Mouse (Mus musculus): ENCODE results near the gene Fam219a. TPM values are rescaled to one million over a fixed set of nuclear protein-coding genes. Genes with fewer than 3 reads are reported as not detected.
A peak's percentile ranks its signal among the peaks of the same experiment; 100 is the strongest.

Gene Fam219a
- polyA plus RNA-seq, 1 experiment from 2014 or later, result 2.0 TPM

DNA sequence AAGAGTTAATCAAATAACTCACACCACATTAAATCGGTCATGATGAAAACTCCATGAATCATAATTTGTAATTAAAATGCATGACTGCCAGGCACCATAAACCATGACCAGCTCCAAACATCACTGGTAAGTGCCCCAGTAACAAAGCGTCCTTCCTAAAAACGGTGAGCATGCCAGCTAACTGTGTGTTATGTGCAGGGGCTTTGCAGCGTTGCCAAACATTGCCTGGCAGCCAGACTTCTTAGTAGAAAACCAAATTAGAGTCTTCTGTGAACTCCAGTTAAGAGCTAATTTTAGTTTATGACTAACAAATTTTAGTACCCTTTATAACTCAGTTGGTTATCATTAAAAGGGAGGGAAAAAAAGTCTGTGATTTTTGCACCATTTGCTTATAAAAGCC is 4.2 kb upstream of the Fam219a start:
- Histone ChIP-seq H3K4me1 (peaks cover 25% of the 10 kb centered on the region), H3K36me3 (replicated peaks) (no peaks in the 10 kb centered on the region), H3K27me3 (replicated peaks; ENCODE audit: low read depth, poor library complexity, severe bottlenecking) (peaks cover 14% of the 10 kb centered on the region), H3K4me3 (no peak overlapping the region), H3K9me3 (no peaks in the 10 kb centered on the region), H3K27ac (replicated peaks) (no peak overlapping the region)
- no peak for DNase-seq (ENCODE audit: low spot score)
- WGBS, result 71% methylated on average over 4 of the region's 4 CpGs

DNA sequence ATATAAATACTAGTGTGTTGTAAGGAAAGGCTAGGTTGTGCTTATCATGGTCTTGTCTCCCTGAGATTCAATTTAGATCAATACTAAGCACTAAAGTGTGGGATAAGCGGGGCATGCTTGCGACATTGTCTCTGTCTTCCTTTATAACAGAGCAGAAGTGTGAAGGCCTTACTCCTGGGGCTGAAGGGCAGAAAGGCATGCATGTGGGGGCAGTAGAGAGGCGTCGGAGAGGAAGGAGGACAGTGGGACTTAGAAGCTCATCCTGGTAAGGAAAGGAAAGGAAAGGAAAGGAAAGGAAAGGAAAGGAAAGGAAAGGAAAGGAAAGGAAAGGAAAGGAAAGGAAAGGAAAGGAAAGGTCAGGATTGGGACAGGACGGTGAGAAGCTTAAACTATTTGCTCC is 2.2 kb upstream of the Fam219a start:
- Histone ChIP-seq H3K27ac (replicated peaks) (no peak overlapping the region), H3K4me1 (peaks cover 35% of the 10 kb centered on the region), H3K9me3 (no peaks in the 10 kb centered on the region), H3K27me3 (replicated peaks; ENCODE audit: low read depth, poor library complexity, severe bottlenecking) (peaks cover 34% of the 10 kb centered on the region), H3K36me3 (replicated peaks) (no peaks in the 10 kb centered on the region), H3K4me3 (no peak overlapping the region)
- no peak for DNase-seq (ENCODE audit: low spot score)
- 24% methylated on average over 5 of the region's 5 CpGs for WGBS

DNA sequence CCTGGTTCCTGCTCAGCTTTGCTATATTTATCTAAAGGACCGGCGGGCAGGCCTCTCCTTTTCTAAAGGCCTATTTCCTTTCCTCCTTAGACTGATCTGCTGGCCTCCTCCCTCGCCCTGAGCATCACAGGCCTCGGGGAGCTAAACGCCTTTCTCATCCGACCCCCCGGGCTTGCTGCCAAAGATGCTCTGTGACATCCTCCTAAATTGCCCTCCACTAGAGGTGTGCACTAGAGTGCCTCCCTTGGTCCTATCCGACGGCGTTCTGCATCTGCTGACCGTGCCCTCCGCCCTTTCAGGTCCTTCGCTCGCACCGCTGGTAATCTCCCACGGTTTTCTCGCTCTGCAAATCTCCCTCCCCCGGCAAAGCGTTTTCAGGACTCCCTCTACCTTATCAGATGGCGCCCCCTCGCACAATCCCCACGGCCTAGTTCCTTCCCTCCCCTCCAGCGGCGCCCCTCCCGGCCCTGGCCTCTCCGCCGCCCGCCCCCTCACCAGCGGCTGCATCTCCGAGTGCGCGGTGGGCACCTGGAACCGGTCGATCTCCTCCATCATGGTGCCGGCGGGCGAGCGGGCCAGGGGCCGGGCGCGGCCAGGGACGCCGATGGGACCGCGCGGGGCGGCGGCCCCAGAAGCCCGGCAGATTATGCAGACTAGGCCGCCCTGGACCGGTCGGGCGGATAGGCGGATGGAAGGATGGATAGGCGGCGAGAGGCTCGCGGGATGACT is 492 bp downstream of the Fam219a start:
- Histone ChIP-seq H3K27me3 (replicated peaks; ENCODE audit: low read depth, poor library complexity, severe bottlenecking) (peaks cover 38% of the 10 kb centered on the region), H3K4me3 (peak overlapping the region; percentile 81), H3K27ac (replicated peaks) (peak overlapping the region; percentile 78), H3K4me1 (peaks cover 34% of the 10 kb centered on the region), H3K9me3 (no peaks in the 10 kb centered on the region), H3K36me3 (replicated peaks) (no peaks in the 10 kb centered on the region)
- under 1% methylated on average over 58 of the region's 58 CpGs for WGBS
- DNase-seq (ENCODE audit: low spot score), result no peak

DNA sequence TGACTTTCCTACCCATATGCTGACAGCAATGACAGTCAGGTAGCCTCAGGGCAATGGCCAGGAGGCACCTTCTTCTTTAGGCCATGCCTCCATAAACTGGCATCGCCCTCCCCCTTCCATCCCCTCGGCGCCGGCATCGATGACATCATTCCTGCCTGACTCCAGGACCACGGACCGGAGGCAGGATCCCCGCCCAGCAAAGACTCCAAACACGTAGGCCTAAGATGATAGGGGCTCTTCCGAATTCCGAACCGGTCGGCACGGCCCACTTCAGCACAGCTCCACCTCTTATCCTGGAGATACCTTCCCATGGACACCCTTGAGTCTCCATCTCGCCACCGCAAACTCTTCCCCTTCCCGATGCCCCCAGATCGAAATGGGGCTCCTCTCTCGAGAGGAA is 1.1 kb downstream of the Fam219a start:
- WGBS, result 6% methylated on average over 19 of the region's 19 CpGs
- DNase-seq (ENCODE audit: low spot score), result peak; percentile 30
- H3K27me3 ChIP-seq (replicated peaks; ENCODE audit: low read depth, poor library complexity, severe bottlenecking), result peaks cover 38% of the 10 kb centered on the region
- H3K36me3 ChIP-seq (replicated peaks), result no peaks in the 10 kb centered on the region
- peak overlapping the region; percentile 81 for H3K4me3 ChIP-seq
- H3K27ac ChIP-seq (replicated peaks), result 0 out of 2 replicates have a peak overlapping the region, but pooled peaks have one; percentile 78
- peaks cover 34% of the 10 kb centered on the region for H3K4me1 ChIP-seq
- H3K9me3 ChIP-seq, result no peaks in the 10 kb centered on the region

DNA sequence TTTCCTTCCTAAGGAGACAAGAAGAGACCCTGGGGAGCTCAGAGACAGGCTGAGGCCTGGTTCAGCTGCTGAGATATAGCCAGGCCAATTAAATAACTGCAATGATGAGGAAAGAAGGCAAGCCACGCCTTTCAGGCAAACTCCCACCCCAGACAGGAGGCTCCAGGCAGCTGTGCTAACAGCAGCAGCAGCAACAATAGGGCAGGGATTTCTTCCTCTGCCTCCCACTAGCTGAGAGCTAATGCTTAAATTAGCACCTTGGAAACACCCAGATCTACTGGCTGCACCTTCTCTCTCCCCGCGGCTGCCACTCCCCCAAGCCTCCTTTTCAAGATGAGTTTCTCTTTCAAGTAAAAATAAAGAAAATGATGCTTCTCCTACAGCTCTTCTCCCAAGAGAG is 3.2 kb downstream of the Fam219a start:
- WGBS, result 10% methylated on average over 3 of the region's 3 CpGs
- H3K27ac ChIP-seq (replicated peaks), result no peak overlapping the region

DNA sequence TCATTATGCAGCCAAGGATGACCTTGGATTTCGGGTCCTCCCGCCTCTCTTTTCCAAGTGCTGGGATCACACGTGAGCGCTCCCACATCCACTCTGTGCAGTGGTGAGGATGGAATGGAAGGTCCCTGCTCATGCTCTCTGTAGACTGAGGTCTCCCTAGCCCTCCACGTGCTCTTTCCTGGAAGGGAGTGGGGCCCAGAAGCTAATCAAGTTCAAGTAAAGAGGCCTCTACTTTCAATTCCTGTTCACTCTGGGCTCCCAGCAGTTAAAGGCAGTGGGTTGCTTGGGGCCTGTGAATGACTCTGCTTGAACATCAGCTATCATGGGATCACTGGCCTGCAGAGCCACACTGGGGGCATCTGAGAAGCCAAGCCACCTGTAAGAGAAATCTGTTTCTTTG is 6.0 kb downstream of the Fam219a start:
- H3K9me3 ChIP-seq, result no peaks in the 10 kb centered on the region
- H3K4me3 ChIP-seq, result no peak overlapping the region
- peaks cover 22% of the 10 kb centered on the region for H3K27me3 ChIP-seq (replicated peaks; ENCODE audit: low read depth, poor library complexity, severe bottlenecking)
- H3K27ac ChIP-seq (replicated peaks), result no peak overlapping the region
- 87% methylated on average over 5 of the region's 5 CpGs for WGBS
- H3K36me3 ChIP-seq (replicated peaks), result no peaks in the 10 kb centered on the region
- no peak for DNase-seq (ENCODE audit: low spot score)
- peaks cover 14% of the 10 kb centered on the region for H3K4me1 ChIP-seq

More for the DNA sequence above, 3.2 kb downstream of the Fam219a start:
- Histone ChIP-seq H3K27me3 (replicated peaks; ENCODE audit: low read depth, poor library complexity, severe bottlenecking) (peaks cover 34% of the 10 kb centered on the region), H3K9me3 (no peaks in the 10 kb centered on the region), H3K36me3 (replicated peaks) (no peaks in the 10 kb centered on the region), H3K4me3 (no peak overlapping the region), H3K4me1 (peaks cover 34% of the 10 kb centered on the region)
- no peak for DNase-seq (ENCODE audit: low spot score)

DNA sequence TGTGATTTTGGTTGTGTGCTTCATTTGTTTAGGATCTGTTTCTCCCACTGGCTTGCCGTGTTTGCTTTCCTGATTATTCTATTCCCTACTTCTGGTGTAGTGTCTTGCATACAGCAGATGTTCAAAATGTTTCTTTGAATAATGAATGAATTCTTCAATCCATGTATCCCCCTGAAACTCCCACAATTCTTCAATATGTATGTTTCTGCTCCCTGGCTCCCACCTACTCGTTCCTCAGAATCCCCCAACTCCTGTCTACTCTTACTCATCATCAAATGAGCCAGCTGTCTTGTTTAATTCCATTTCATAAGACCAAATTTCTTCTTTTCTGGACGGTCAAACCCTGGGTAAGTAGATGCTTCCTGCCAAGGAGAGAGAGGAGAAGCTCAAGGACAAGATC is 12.2 kb downstream of the Fam219a start:
- Histone ChIP-seq H3K4me3 (no peak overlapping the region), H3K4me1 (peaks cover 38% of the 10 kb centered on the region), H3K27me3 (replicated peaks; ENCODE audit: low read depth, poor library complexity, severe bottlenecking) (0 out of 2 replicates have a peak, but pooled peaks cover 6% of the 10 kb centered on the region), H3K36me3 (replicated peaks) (no peaks in the 10 kb centered on the region), H3K9me3 (no peaks in the 10 kb centered on the region), H3K27ac (replicated peaks) (no peak overlapping the region)
- 78% methylated on average over 3 of the region's 3 CpGs for WGBS
- DNase-seq (ENCODE audit: low spot score), result no peak

DNA sequence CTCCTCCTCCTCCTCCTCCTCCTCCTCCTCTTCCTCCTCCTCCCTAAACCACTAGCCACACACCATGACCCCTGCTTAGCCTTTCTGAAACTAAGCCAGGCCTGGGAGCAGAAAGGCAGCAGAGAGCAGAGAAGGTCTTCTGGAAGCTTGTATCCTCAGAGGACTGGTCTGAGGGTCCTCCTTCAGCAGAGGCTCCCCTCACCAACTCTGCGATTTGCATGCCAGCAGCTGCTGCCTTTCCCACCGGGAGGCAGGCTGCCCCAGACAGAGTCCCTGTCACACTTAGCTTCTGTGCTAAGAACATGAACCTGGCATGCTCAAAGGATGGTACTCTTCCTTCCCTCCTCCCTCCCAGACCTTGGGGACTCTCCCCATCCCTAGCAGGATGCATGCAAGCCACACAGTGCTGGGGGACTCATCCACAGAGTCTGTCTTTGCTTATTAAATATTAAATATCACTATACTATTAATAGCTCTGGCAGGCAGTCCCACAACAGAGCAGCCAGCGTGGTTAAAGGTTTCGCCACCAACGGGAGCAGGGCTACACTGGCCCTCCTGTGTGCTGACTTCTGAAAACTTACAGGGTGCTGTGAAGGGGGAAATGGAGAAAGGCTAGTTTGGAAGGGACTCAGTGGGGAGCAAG is 12.9 kb downstream of the Fam219a start:
- Histone ChIP-seq H3K4me1 (peaks cover 40% of the 10 kb centered on the region), H3K27me3 (replicated peaks; ENCODE audit: low read depth, poor library complexity, severe bottlenecking) (0 out of 2 replicates have a peak, but pooled peaks cover 6% of the 10 kb centered on the region), H3K36me3 (replicated peaks) (no peaks in the 10 kb centered on the region), H3K27ac (replicated peaks) (no peak overlapping the region), H3K4me3 (no peak overlapping the region), H3K9me3 (no peaks in the 10 kb centered on the region)
- WGBS, result 59% methylated on average over 5 of the region's 5 CpGs
- DNase-seq (ENCODE audit: low spot score), result no peak

DNA sequence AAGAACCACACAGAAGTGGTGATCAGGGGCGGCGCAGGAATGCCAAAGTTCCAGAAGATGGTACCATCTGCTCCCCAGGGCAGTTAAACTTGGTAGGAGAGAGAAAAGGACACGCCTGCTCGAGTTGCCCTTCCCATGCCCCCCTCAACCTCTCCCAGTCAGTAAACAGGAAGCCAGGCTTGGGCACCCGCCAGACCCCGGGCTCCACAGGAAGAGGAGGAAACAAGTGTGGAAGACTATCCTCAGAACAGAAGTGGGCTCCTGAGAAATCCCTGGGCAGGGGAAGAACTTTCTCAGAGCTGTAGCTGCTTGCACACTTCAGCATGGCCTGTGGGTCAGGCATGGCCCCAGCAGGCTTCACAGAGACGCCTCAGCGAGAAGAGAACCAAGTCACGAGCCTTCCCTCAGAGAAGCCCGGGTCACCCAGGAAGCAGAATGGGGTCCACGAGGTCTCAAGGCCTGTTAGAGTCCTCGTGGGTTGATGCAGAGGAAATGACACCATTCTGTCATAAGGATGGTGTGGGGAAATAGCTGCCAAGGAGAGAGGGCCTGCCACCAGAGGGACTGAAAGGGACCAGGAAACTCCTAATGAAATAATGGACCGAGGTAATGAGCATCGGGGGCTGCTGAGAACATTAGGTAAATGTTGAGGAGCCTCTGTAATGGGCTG is 14.2 kb downstream of the Fam219a start:
- 71% methylated on average over 14 of the region's 14 CpGs for WGBS
- H3K36me3 ChIP-seq (replicated peaks), result no peaks in the 10 kb centered on the region
- H3K4me3 ChIP-seq, result no peak overlapping the region
- no peak overlapping the region for H3K27ac ChIP-seq (replicated peaks)
- H3K4me1 ChIP-seq, result peaks cover 40% of the 10 kb centered on the region
- 0 out of 2 replicates have a peak, but pooled peaks cover 6% of the 10 kb centered on the region for H3K27me3 ChIP-seq (replicated peaks; ENCODE audit: low read depth, poor library complexity, severe bottlenecking)
- no peak for DNase-seq (ENCODE audit: low spot score)
- H3K9me3 ChIP-seq, result no peaks in the 10 kb centered on the region

DNA sequence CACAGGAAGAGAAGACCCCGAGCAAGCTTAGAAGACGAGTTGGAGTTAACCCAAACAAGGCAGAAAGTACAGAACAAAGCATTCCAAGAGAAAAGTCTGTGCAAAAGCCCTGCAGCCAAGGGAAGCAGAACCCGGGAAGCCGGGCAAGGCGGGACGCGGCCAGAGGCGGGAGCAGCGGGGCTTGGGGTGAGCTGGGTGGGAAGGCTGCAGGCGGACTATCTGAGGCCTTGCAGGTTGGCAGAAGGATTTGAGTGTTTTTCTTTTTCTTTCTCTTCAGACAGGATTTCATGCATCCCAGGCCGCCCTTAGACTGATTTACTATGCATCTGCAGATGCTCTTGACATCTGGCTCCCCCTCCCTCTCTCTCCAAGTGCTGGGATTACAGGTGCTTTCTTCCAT is 16.2 kb downstream of the Fam219a start:
- DNase-seq (ENCODE audit: low spot score), result peak; percentile 50
- H3K27ac ChIP-seq (replicated peaks), result no peak overlapping the region
- WGBS, result 65% methylated on average over 11 of the region's 11 CpGs
- H3K4me3 ChIP-seq, result no peak overlapping the region
- no peaks in the 10 kb centered on the region for H3K9me3 ChIP-seq
- H3K36me3 ChIP-seq (replicated peaks), result no peaks in the 10 kb centered on the region
- H3K27me3 ChIP-seq (replicated peaks; ENCODE audit: low read depth, poor library complexity, severe bottlenecking), result 0 out of 2 replicates have a peak, but pooled peaks cover 6% of the 10 kb centered on the region
- peaks cover 40% of the 10 kb centered on the region for H3K4me1 ChIP-seq

DNA sequence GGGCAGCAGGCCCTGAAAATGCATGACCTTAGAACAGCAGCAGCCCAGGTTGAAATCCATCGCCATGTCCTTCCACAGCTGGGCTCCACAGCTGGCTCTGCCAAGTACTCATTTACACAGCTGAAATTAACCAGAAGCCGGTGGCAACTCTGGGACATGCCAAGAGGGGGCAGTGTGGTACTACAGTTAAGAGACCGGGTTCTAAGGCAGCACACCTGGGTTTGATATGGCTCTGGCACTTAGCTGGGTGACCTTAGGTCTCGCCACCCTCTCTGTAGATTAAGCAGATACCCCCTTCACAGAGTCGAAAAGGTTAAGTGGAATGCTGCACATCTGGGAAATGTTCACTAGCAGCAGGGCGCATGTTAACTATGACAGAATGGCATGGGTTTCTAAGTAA is 16.8 kb downstream of the Fam219a start:
- H3K9me3 ChIP-seq, result no peaks in the 10 kb centered on the region
- 24% methylated on average over 6 of the region's 6 CpGs for WGBS
- no peaks in the 10 kb centered on the region for H3K36me3 ChIP-seq (replicated peaks)
- DNase-seq (ENCODE audit: low spot score), result peak; percentile 87
- H3K4me1 ChIP-seq, result peaks cover 40% of the 10 kb centered on the region
- H3K27me3 ChIP-seq (replicated peaks; ENCODE audit: low read depth, poor library complexity, severe bottlenecking), result 0 out of 2 replicates have a peak, but pooled peaks cover 2% of the 10 kb centered on the region
- no peak overlapping the region for H3K27ac ChIP-seq (replicated peaks)
- H3K4me3 ChIP-seq, result no peak overlapping the region

DNA sequence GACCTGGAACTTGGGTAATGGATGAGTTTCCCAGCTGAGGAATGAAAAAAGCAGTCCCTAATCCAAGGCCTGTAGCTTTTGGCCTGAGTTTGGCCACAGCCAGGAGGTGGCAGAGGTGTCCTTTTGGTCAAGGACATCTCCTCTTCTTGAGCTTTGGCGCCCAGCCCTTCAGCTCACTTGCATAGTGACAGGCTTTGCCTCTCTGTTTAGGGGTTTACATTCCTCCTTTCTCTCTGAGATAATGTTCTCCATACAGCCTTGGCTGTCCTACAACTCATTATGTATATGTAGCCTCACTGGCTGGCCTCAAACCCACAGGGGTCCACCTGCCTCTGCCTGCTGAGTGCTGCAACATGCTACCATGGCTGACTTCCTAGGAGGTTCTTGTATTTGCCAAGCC is 22.3 kb downstream of the Fam219a start:
- 73% methylated on average over 1 of the region's 1 CpGs for WGBS

More for the DNA sequence above, 22.3 kb downstream of the Fam219a start:
- no peaks in the 10 kb centered on the region for H3K9me3 ChIP-seq
- no peaks in the 10 kb centered on the region for H3K36me3 ChIP-seq (replicated peaks)
- H3K27me3 ChIP-seq (replicated peaks; ENCODE audit: low read depth, poor library complexity, severe bottlenecking), result no peaks in the 10 kb centered on the region
- no peak overlapping the region for H3K27ac ChIP-seq (replicated peaks)
- H3K4me1 ChIP-seq, result peaks cover 2% of the 10 kb centered on the region; the same call in 1 of the 2 replicates
- DNase-seq (ENCODE audit: low spot score), result no peak
- H3K4me3 ChIP-seq, result no peak overlapping the region
